Mouse (Mus musculus): ENCODE results near the gene Prkcb. TPM values are rescaled to one million over a fixed set of nuclear protein-coding genes. Genes with fewer than 3 reads are reported as not detected.
A peak's percentile ranks its signal among the peaks of the same experiment; 100 is the strongest.

Gene Prkcb
- polyA plus RNA-seq, 1 experiment from 2014 or later = 2.1 TPM

GRCm38 (mm10) chr7:122597313-122597712 is 308.8 kb downstream of the Prkcb start:
- WGBS = 63% methylated on average over 7 of the region's 7 CpGs
- Histone ChIP-seq H3K36me3 (ENCODE audit: insufficient read depth, low read length) (no peaks in the 10 kb centered on the region), H3K4me3 (replicated peaks; ENCODE audit: low read depth, low read length) (no peak overlapping the region), H3K27ac (no peak overlapping the region), H3K27me3 (ENCODE audit: insufficient read depth, low read length) (no peaks in the 10 kb centered on the region), H3K9me3 (replicated peaks; ENCODE audit: low read length) (no peaks in the 10 kb centered on the region), H3K9ac (ENCODE audit: low read depth, low read length) (no peak overlapping the region), H3K4me2 (ENCODE audit: low read length) (no peak overlapping the region), H3K4me1 (replicated peaks; ENCODE audit: insufficient read depth, low read length) (no peaks in the 10 kb centered on the region)
- DNase-seq (ENCODE audit: low spot score) (no peak), ATAC-seq (replicated peaks; ENCODE audit: low FRiP score, low read depth) (no peak)
- TF ChIP-seq CTCF (IDR thresholded peaks at IDR 0.05; ENCODE audit: low read depth) = no peak

GRCm38 (mm10) chr7:122600856-122601255 is 312.3 kb downstream of the Prkcb start:
- no peaks in the 10 kb centered on the region for H3K36me3 ChIP-seq (ENCODE audit: insufficient read depth, low read length)
- 53% methylated on average over 7 of the region's 7 CpGs for WGBS
- no peaks in the 10 kb centered on the region for H3K27me3 ChIP-seq (ENCODE audit: insufficient read depth, low read length)
- no peak overlapping the region for H3K4me2 ChIP-seq (ENCODE audit: low read length)
- no peaks in the 10 kb centered on the region for H3K9me3 ChIP-seq (replicated peaks; ENCODE audit: low read length)
- no peaks in the 10 kb centered on the region for H3K4me1 ChIP-seq (replicated peaks; ENCODE audit: insufficient read depth, low read length)
- no peak overlapping the region for H3K27ac ChIP-seq
- DNase-seq (ENCODE audit: low spot score) (no peak), ATAC-seq (replicated peaks; ENCODE audit: low FRiP score, low read depth) (no peak)
- no peak overlapping the region for H3K9ac ChIP-seq (ENCODE audit: low read depth, low read length)
- no peak for TF ChIP-seq CTCF (IDR thresholded peaks at IDR 0.05; ENCODE audit: low read depth)
- no peak overlapping the region for H3K4me3 ChIP-seq (replicated peaks; ENCODE audit: low read depth, low read length)

GRCm38 (mm10) chr7:122605066-122605465 is 316.5 kb downstream of the Prkcb start:
- H3K36me3 ChIP-seq (ENCODE audit: insufficient read depth, low read length) = no peaks in the 10 kb centered on the region
- no peak for ATAC-seq (replicated peaks; ENCODE audit: low FRiP score, low read depth)
- no peak for TF ChIP-seq CTCF (IDR thresholded peaks at IDR 0.05; ENCODE audit: low read depth)
- H3K9ac ChIP-seq (ENCODE audit: low read depth, low read length) = no peak overlapping the region
- no peak for DNase-seq (ENCODE audit: low spot score)
- no peaks in the 10 kb centered on the region for H3K27me3 ChIP-seq (ENCODE audit: insufficient read depth, low read length)
- no peak overlapping the region for H3K27ac ChIP-seq
- 84% methylated on average over 5 of the region's 5 CpGs for WGBS
- H3K4me3 ChIP-seq (replicated peaks; ENCODE audit: low read depth, low read length) = no peak overlapping the region
- H3K4me2 ChIP-seq (ENCODE audit: low read length) = no peak overlapping the region
- H3K4me1 ChIP-seq (replicated peaks; ENCODE audit: insufficient read depth, low read length) = no peaks in the 10 kb centered on the region
- H3K9me3 ChIP-seq (replicated peaks; ENCODE audit: low read length) = no peaks in the 10 kb centered on the region

GRCm38 (mm10) chr7:122609420-122609819 is 320.9 kb downstream of the Prkcb start:
- H3K27me3 ChIP-seq (ENCODE audit: insufficient read depth, low read length) = no peaks in the 10 kb centered on the region
- no peak for TF ChIP-seq CTCF (IDR thresholded peaks at IDR 0.05; ENCODE audit: low read depth)
- DNase-seq (ENCODE audit: low spot score) (no peak), ATAC-seq (replicated peaks; ENCODE audit: low FRiP score, low read depth) (no peak)
- H3K27ac ChIP-seq = no peak overlapping the region
- H3K9ac ChIP-seq (ENCODE audit: low read depth, low read length) = no peak overlapping the region
- H3K36me3 ChIP-seq (ENCODE audit: insufficient read depth, low read length) = no peaks in the 10 kb centered on the region
- no peaks in the 10 kb centered on the region for H3K9me3 ChIP-seq (replicated peaks; ENCODE audit: low read length)
- H3K4me2 ChIP-seq (ENCODE audit: low read length) = no peak overlapping the region
- H3K4me1 ChIP-seq (replicated peaks; ENCODE audit: insufficient read depth, low read length) = no peaks in the 10 kb centered on the region
- no peak overlapping the region for H3K4me3 ChIP-seq (replicated peaks; ENCODE audit: low read depth, low read length)
- WGBS = 69% methylated on average over 4 of the region's 4 CpGs

- H3K4me1 ChIP-seq (replicated peaks; ENCODE audit: insufficient read depth, low read length) = no peaks in the 10 kb centered on the region
- TF ChIP-seq CTCF (IDR thresholded peaks at IDR 0.05; ENCODE audit: low read depth) = no peak
- no peak overlapping the region for H3K4me3 ChIP-seq (replicated peaks; ENCODE audit: low read depth, low read length)
- H3K9ac ChIP-seq (ENCODE audit: low read depth, low read length) = no peak overlapping the region
- no peak overlapping the region for H3K27ac ChIP-seq
- H3K27me3 ChIP-seq (ENCODE audit: insufficient read depth, low read length) = no peaks in the 10 kb centered on the region
- WGBS = 48% methylated on average over 7 of the region's 7 CpGs
- DNase-seq (ENCODE audit: low spot score) (no peak), ATAC-seq (replicated peaks; ENCODE audit: low FRiP score, low read depth) (no peak)
- no peak overlapping the region for H3K4me2 ChIP-seq (ENCODE audit: low read length)
- H3K9me3 ChIP-seq (replicated peaks; ENCODE audit: low read length) = no peaks in the 10 kb centered on the region
- H3K36me3 ChIP-seq (ENCODE audit: insufficient read depth, low read length) = no peaks in the 10 kb centered on the region
These were observed 321.6 kb downstream of the Prkcb start for GRCm38 (mm10) chr7:122610161-122610560.

- no peak overlapping the region for H3K4me3 ChIP-seq (replicated peaks; ENCODE audit: low read depth, low read length)
- no peak for ATAC-seq (replicated peaks; ENCODE audit: low FRiP score, low read depth)
- no peaks in the 10 kb centered on the region for H3K9me3 ChIP-seq (replicated peaks; ENCODE audit: low read length)
- H3K4me1 ChIP-seq (replicated peaks; ENCODE audit: insufficient read depth, low read length) = no peaks in the 10 kb centered on the region
- no peak overlapping the region for H3K27ac ChIP-seq
- no peaks in the 10 kb centered on the region for H3K27me3 ChIP-seq (ENCODE audit: insufficient read depth, low read length)
- TF ChIP-seq CTCF (IDR thresholded peaks at IDR 0.05; ENCODE audit: low read depth) = no peak
- DNase-seq (ENCODE audit: low spot score) = no peak
- H3K4me2 ChIP-seq (ENCODE audit: low read length) = no peak overlapping the region
- H3K36me3 ChIP-seq (ENCODE audit: insufficient read depth, low read length) = no peaks in the 10 kb centered on the region
- no peak overlapping the region for H3K9ac ChIP-seq (ENCODE audit: low read depth, low read length)
- WGBS = 77% methylated on average over 4 of the region's 4 CpGs
These were observed 325.3 kb downstream of the Prkcb start for GRCm38 (mm10) chr7:122613876-122614275.

GRCm38 (mm10) chr7:122622125-122622774 is 333.7 kb downstream of the Prkcb start:
- Histone ChIP-seq H3K9ac (ENCODE audit: low read depth, low read length) (no peak overlapping the region), H3K36me3 (ENCODE audit: insufficient read depth, low read length) (no peaks in the 10 kb centered on the region), H3K4me1 (replicated peaks; ENCODE audit: insufficient read depth, low read length) (no peaks in the 10 kb centered on the region), H3K4me2 (ENCODE audit: low read length) (no peak overlapping the region), H3K27ac (no peak overlapping the region), H3K9me3 (replicated peaks; ENCODE audit: low read length) (no peaks in the 10 kb centered on the region), H3K4me3 (replicated peaks; ENCODE audit: low read depth, low read length) (no peak overlapping the region), H3K27me3 (ENCODE audit: insufficient read depth, low read length) (no peaks in the 10 kb centered on the region)
- DNase-seq (ENCODE audit: low spot score) (peak; percentile 28), ATAC-seq (replicated peaks; ENCODE audit: low FRiP score, low read depth) (no peak)
- WGBS = 28% methylated on average over 9 of the region's 9 CpGs
- no peak for TF ChIP-seq CTCF (IDR thresholded peaks at IDR 0.05; ENCODE audit: low read depth)
